10 mouse cellular contexts compared by ENCODE assay signal in genomic region chr1:88133908-88134456, GRCm38 (mm10). TPM values are rescaled to one million over a fixed set of nuclear protein-coding genes. Genes with fewer than 3 reads are reported as not detected.
DNase-seq lines count a peak whose midpoint lies in the region; ATAC-seq and TF ChIP-seq lines count a peak whose summit lies in the region.
"Had no signal": no experiment of that assay in that cellular context is flagged by ENCODE, and none has a peak within 500 bp of the region (broad histone marks: within the 10 kb centered on the region; RNA-seq: fewer than 3 reads in every experiment).

No protein-coding gene starts in this region.

- no peak overlapping the region for H3K4me2 ChIP-seq in lung, embryonic 15.5 days
- H3K4me2 ChIP-seq in embryonic facial prominence, embryonic 12.5 days (replicated peaks): no peak overlapping the region
- no peak overlapping the region for H3K4me2 ChIP-seq in hindbrain, postnatal 0 days (ENCODE audit: low read depth, low read length)
- no peak overlapping the region for H3K4me2 ChIP-seq in stomach, embryonic 15.5 days

- WGBS in lung, embryonic 15.5 days: 55% methylated on average over 3 of the region's 3 CpGs
- WGBS in embryonic facial prominence, embryonic 12.5 days: 48% methylated on average over 3 of the region's 3 CpGs
- 37% methylated on average over 3 of the region's 3 CpGs for WGBS in hindbrain, postnatal 0 days
- WGBS in stomach, embryonic 15.5 days: 58% methylated on average over 3 of the region's 3 CpGs

- DNase-seq in lung, postnatal 10 days: no peak
- DNase-seq in hindbrain, postnatal 0 days (ENCODE audit: low spot score): peak; percentile 54
- no peak for DNase-seq in spleen, postnatal 10 days (ENCODE audit: low spot score in 2 of 2)
- no peak for DNase-seq in heart, postnatal 36 days
- DNase-seq: retina, postnatal 1 day had no signal

- H3K27me3 ChIP-seq in lung, embryonic 15.5 days: no peaks in the 10 kb centered on the region
- H3K27me3 ChIP-seq in embryonic facial prominence, embryonic 12.5 days: no peaks in the 10 kb centered on the region
- no peaks in the 10 kb centered on the region for H3K27me3 ChIP-seq in hindbrain, postnatal 0 days (ENCODE audit: insufficient read depth, low read length)
- no peaks in the 10 kb centered on the region for H3K27me3 ChIP-seq in stomach, embryonic 15.5 days (replicated peaks)

- H3K9me3 ChIP-seq in lung, embryonic 15.5 days: no peaks in the 10 kb centered on the region
- H3K9me3 ChIP-seq in embryonic facial prominence, embryonic 12.5 days: no peaks in the 10 kb centered on the region
- H3K9me3 ChIP-seq in hindbrain, postnatal 0 days (ENCODE audit: low read length): no peaks in the 10 kb centered on the region
- H3K9me3 ChIP-seq in stomach, embryonic 15.5 days: no peaks in the 10 kb centered on the region

- intact Hi-C loops in heart, postnatal 36 days (cut with DNase I): no loop called here

- ATAC-seq in lung, embryonic 15.5 days (ENCODE audit: borderline replicate concordance, extremely low read depth, low FRiP score, low TSS enrichment): no peak
- ATAC-seq in embryonic facial prominence, embryonic 12.5 days (ENCODE audit: insufficient number of reproducible peaks, insufficient read depth, low FRiP score, low TSS enrichment): no peak
- peak; percentile 45 for ATAC-seq in hindbrain, postnatal 0 days
- ATAC-seq in stomach, embryonic 15.5 days (ENCODE audit: insufficient read depth, low FRiP score, low read depth): no peak

- no peak overlapping the region for H3K9ac ChIP-seq in lung, embryonic 15.5 days
- no peak overlapping the region for H3K9ac ChIP-seq in embryonic facial prominence, embryonic 12.5 days
- H3K9ac ChIP-seq in hindbrain, postnatal 0 days (replicated peaks; ENCODE audit: low read length): no peak overlapping the region
- no peak overlapping the region for H3K9ac ChIP-seq in stomach, embryonic 15.5 days

- no peaks in the 10 kb centered on the region for H3K36me3 ChIP-seq in lung, embryonic 15.5 days
- no peaks in the 10 kb centered on the region for H3K36me3 ChIP-seq in embryonic facial prominence, embryonic 12.5 days
- H3K36me3 ChIP-seq in hindbrain, postnatal 0 days (ENCODE audit: insufficient read depth, low read length): no peaks in the 10 kb centered on the region
- H3K36me3 ChIP-seq in stomach, embryonic 15.5 days: no peaks in the 10 kb centered on the region

- no peaks in the 10 kb centered on the region; the same call in 1 of the 2 replicates for H3K4me1 ChIP-seq in lung, embryonic 15.5 days
- H3K4me1 ChIP-seq in embryonic facial prominence, embryonic 12.5 days: peaks cover 7% of the 10 kb centered on the region; the same call in 1 of the 2 replicates
- no peaks in the 10 kb centered on the region for H3K4me1 ChIP-seq in hindbrain, postnatal 0 days (ENCODE audit: insufficient read depth, low read length)
- H3K4me1 ChIP-seq in stomach, embryonic 15.5 days: no peaks in the 10 kb centered on the region; the same call in 1 of the 2 replicates

- H3K4me3 ChIP-seq in lung, embryonic 15.5 days: no peak overlapping the region
- no peak overlapping the region for H3K4me3 ChIP-seq in embryonic facial prominence, embryonic 12.5 days
- H3K4me3 ChIP-seq in hindbrain, postnatal 0 days (ENCODE audit: low read length): no peak overlapping the region
- no peak overlapping the region for H3K4me3 ChIP-seq in stomach, embryonic 15.5 days (replicated peaks)

- H3K27ac ChIP-seq in lung, embryonic 15.5 days: peak overlapping the region; percentile 41; the same call in 1 of the 2 replicates
- peak overlapping the region; percentile 38 for H3K27ac ChIP-seq in embryonic facial prominence, embryonic 12.5 days
- peak overlapping the region; percentile 68; the same call in 1 of the 2 replicates for H3K27ac ChIP-seq in hindbrain, postnatal 0 days
- peak overlapping the region; percentile 80; the same call in 1 of the 2 replicates for H3K27ac ChIP-seq in stomach, embryonic 15.5 days

- no peak for TF ChIP-seq CTCF in hindbrain, postnatal 0 days (IDR thresholded peaks at IDR 0.05; ENCODE audit: low read depth)

RNA-seq across cellular contexts. Expression of gene Ugt1a6a, which starts 0.6 kb away (rescaled TPM):
- 3.2 and 3.3 TPM in 2 replicates for polyA plus RNA-seq in lung, embryonic 15.5 days (2015; fragmentation: Nextera tagmentation; extraction: Ambion mirVana)
- 1.1 and 1.5 TPM in 2 replicates for polyA plus RNA-seq in embryonic facial prominence, embryonic 12.5 days (2016; fragmentation: Nextera tagmentation; extraction: Ambion mirVana)
- 5.0 and 5.5 TPM in 2 replicates for total RNA-seq in hindbrain, postnatal 0 days (2014; rRNA removed)
- polyA plus RNA-seq in hindbrain, postnatal 0 days (2015; fragmentation: Nextera tagmentation; extraction: Ambion mirVana): 6.3 and 7.6 TPM in 2 replicates
- polyA plus RNA-seq in stomach, embryonic 15.5 days (2015; fragmentation: Nextera tagmentation; extraction: Ambion mirVana): 29.2 and 29.4 TPM in 2 replicates
- total RNA-seq in heart, postnatal 36 days (2021): 1 to 10 TPM; 4.0 to 4.1 TPM

RNA-seq across cellular contexts. Expression of gene Ugt1a6b, which starts 30.9 kb away (rescaled TPM):
- 0.08 and 0.32 TPM in 2 replicates for polyA plus RNA-seq in lung, embryonic 15.5 days (2015; fragmentation: Nextera tagmentation; extraction: Ambion mirVana)
- not detected in 2 replicates for polyA plus RNA-seq in embryonic facial prominence, embryonic 12.5 days (2016; fragmentation: Nextera tagmentation; extraction: Ambion mirVana)
- 0.32 and 3.0 TPM in 2 replicates for total RNA-seq in hindbrain, postnatal 0 days (2014; rRNA removed)
- polyA plus RNA-seq in hindbrain, postnatal 0 days (2015; fragmentation: Nextera tagmentation; extraction: Ambion mirVana): 3.4 and 3.8 TPM in 2 replicates
- 2.6 and 3.9 TPM in 2 replicates for polyA plus RNA-seq in stomach, embryonic 15.5 days (2015; fragmentation: Nextera tagmentation; extraction: Ambion mirVana)
- total RNA-seq in heart, postnatal 36 days (2021): 1 to 10 TPM; 1.1 to 1.4 TPM

RNA-seq across cellular contexts. Expression of gene Ugt1a5, which starts 31.8 kb away (rescaled TPM):
- polyA plus RNA-seq in lung, embryonic 15.5 days (2015; fragmentation: Nextera tagmentation; extraction: Ambion mirVana): not detected in 2 replicates
- not detected in 2 replicates for polyA plus RNA-seq in embryonic facial prominence, embryonic 12.5 days (2016; fragmentation: Nextera tagmentation; extraction: Ambion mirVana)
- 0.26 TPM in 1 of 2 replicates, not detected in the other for total RNA-seq in hindbrain, postnatal 0 days (2014; rRNA removed)
- not detected in 2 replicates for polyA plus RNA-seq in hindbrain, postnatal 0 days (2015; fragmentation: Nextera tagmentation; extraction: Ambion mirVana)
- not detected in 2 replicates for polyA plus RNA-seq in stomach, embryonic 15.5 days (2015; fragmentation: Nextera tagmentation; extraction: Ambion mirVana)
- total RNA-seq in heart, postnatal 36 days (2021): under 1 TPM; 0.24 to 0.42 TPM
- total RNA-seq: left cerebral cortex, adult 18-20 months had no signal
- polyA plus RNA-seq: heart, embryonic 16.5 days had no signal

RNA-seq across cellular contexts. Expression of gene Ugt1a7c, which starts 39.1 kb away (rescaled TPM):
- 2.3 and 3.1 TPM in 2 replicates for polyA plus RNA-seq in lung, embryonic 15.5 days (2015; fragmentation: Nextera tagmentation; extraction: Ambion mirVana)
- 0.63 and 0.66 TPM in 2 replicates for polyA plus RNA-seq in embryonic facial prominence, embryonic 12.5 days (2016; fragmentation: Nextera tagmentation; extraction: Ambion mirVana)
- total RNA-seq in hindbrain, postnatal 0 days (2014; rRNA removed): 1.0 and 1.3 TPM in 2 replicates
- polyA plus RNA-seq in hindbrain, postnatal 0 days (2015; fragmentation: Nextera tagmentation; extraction: Ambion mirVana): 1.3 and 2.1 TPM in 2 replicates
- 12.5 and 19.6 TPM in 2 replicates for polyA plus RNA-seq in stomach, embryonic 15.5 days (2015; fragmentation: Nextera tagmentation; extraction: Ambion mirVana)
- total RNA-seq in heart, postnatal 36 days (2021): 1 to 10 TPM; 1.2 to 2.6 TPM

RNA-seq across cellular contexts. Expression of gene Ugt1a8, which starts 46.4 kb away (rescaled TPM):
- polyA plus RNA-seq in lung, embryonic 15.5 days (2015; fragmentation: Nextera tagmentation; extraction: Ambion mirVana): not detected in 2 replicates
- not detected in 2 replicates for polyA plus RNA-seq in embryonic facial prominence, embryonic 12.5 days (2016; fragmentation: Nextera tagmentation; extraction: Ambion mirVana)
- total RNA-seq in hindbrain, postnatal 0 days (2014; rRNA removed): not detected in 2 replicates
- polyA plus RNA-seq in hindbrain, postnatal 0 days (2015; fragmentation: Nextera tagmentation; extraction: Ambion mirVana): not detected in 2 replicates
- polyA plus RNA-seq in stomach, embryonic 15.5 days (2015; fragmentation: Nextera tagmentation; extraction: Ambion mirVana): not detected in 2 replicates
- not detected for total RNA-seq in heart, postnatal 36 days (2021)
- total RNA-seq: left cerebral cortex, adult 18-20 months had no signal
- polyA plus RNA-seq: heart, embryonic 16.5 days had no signal
